8 mouse cellular contexts compared by ENCODE assay signal in genomic region chr14:25459998-25460800, GRCm38 (mm10). TPM values are rescaled to one million over a fixed set of nuclear protein-coding genes. Genes with fewer than 3 reads are reported as not detected.
DNase-seq lines count a peak whose midpoint lies in the region; ATAC-seq and TF ChIP-seq lines count a peak whose summit lies in the region.

No protein-coding gene starts in this region.

- TF ChIP-seq CTCF in cortical plate, adult 2 months (IDR thresholded peaks at IDR 0.05; ENCODE audit: extremely low read depth, insufficient read depth, low read length): no peak
- peak; percentile 43 for TF ChIP-seq CTCF in lung, postnatal 0 days (IDR thresholded peaks at IDR 0.05)

- H3K4me2 ChIP-seq in lung, postnatal 0 days (replicated peaks; ENCODE audit: low read depth, low read length): peak overlapping the region; percentile 78

- peak; percentile 44 for DNase-seq in right cerebral cortex, postnatal 25 days
- no peak for DNase-seq in right cerebral cortex, postnatal 36 days (ENCODE audit: low spot score in 2 of 2)
- DNase-seq in heart, adult 9 months (ENCODE audit: low spot score in 2 of 2): peak; percentile 83 to 85
- peak; percentile 71 to 77 for DNase-seq in kidney, adult 8-10 months
- peak; percentile 77 for DNase-seq in lung, postnatal 0 days (ENCODE audit: low spot score)
- peak; percentile 69 for DNase-seq in ovary, postnatal 10 days (ENCODE audit: low spot score)
- peak; percentile 60 for DNase-seq in urinary bladder, postnatal 25 days (ENCODE audit: low spot score)

- H3K9me3 ChIP-seq in lung, postnatal 0 days (ENCODE audit: low read length): no peaks in the 10 kb centered on the region

- under 1% methylated on average over 45 of the region's 63 CpGs for WGBS in lung, postnatal 0 days

- peak overlapping the region; percentile 93 for H3K27ac ChIP-seq in cortical plate, adult 2 months (ENCODE audit: insufficient read depth, low read length)
- peak overlapping the region; percentile 99 for H3K27ac ChIP-seq in lung, postnatal 0 days (ENCODE audit: low read length)

- peak overlapping the region; percentile 51 for H3K4me3 ChIP-seq in cortical plate, adult 2 months (ENCODE audit: insufficient read depth, low read length)
- peak overlapping the region; percentile 96 for H3K4me3 ChIP-seq in lung, postnatal 0 days (ENCODE audit: low read depth, low read length)

- H3K9ac ChIP-seq in lung, postnatal 0 days (replicated peaks; ENCODE audit: low read depth): peak overlapping the region; percentile 96

- H3K4me1 ChIP-seq in cortical plate, adult 2 months (ENCODE audit: control insufficient read depth, insufficient read depth, low read length): peaks cover 5% of the 10 kb centered on the region
- peaks cover 30% of the 10 kb centered on the region for H3K4me1 ChIP-seq in lung, postnatal 0 days (ENCODE audit: insufficient read depth, low read depth, low read length)

- TF ChIP-seq EP300 in lung, postnatal 0 days (IDR thresholded peaks at IDR 0.05): no peak

- no peaks in the 10 kb centered on the region for H3K36me3 ChIP-seq in lung, postnatal 0 days (ENCODE audit: insufficient read depth, low read length)

- H3K27me3 ChIP-seq in lung, postnatal 0 days (replicated peaks; ENCODE audit: insufficient read depth, low read length): no peaks in the 10 kb centered on the region

- ATAC-seq in lung, postnatal 0 days: peak; percentile 8

- TF ChIP-seq POLR2A in cortical plate, adult 2 months (IDR thresholded peaks at IDR 0.05; ENCODE audit: extremely low read depth, insufficient read depth, low read length): no peak

RNA-seq across cellular contexts. Expression of gene Zmiz1, which starts 1.2 kb away (rescaled TPM):
- polyA plus RNA-seq in cortical plate, adult 2 months (2012; rRNA removed): 33.5 and 36.9 TPM in 2 replicates
- 18.0 and 20.2 TPM in 2 replicates for polyA plus RNA-seq in lung, postnatal 0 days (2015; fragmentation: Nextera tagmentation; extraction: Ambion mirVana)

Comparison
In these comparisons a context has a peak if more than half of its experiments do, and no peak if none do; other contexts are left out.
1. DNase-seq: peak in right cerebral cortex, postnatal 25 days (single experiment), heart, adult 9 months (2 of 2), kidney, adult 8-10 months (2 of 2), lung, postnatal 0 days (single experiment), ovary, postnatal 10 days (single experiment) and urinary bladder, postnatal 25 days (single experiment); none in right cerebral cortex, postnatal 36 days (0 of 2).